Mouse (Mus musculus) kidney, adult 2 months (tissue): Measurements from ENCODE around the gene Mrpl34. TPM values are rescaled to one million over a fixed set of nuclear protein-coding genes. Genes with fewer than 3 reads are reported as not detected.

Experiments used
- DNase-seq: peaks from one replicate; pipeline ENCODE4 v3.0.0; 2021
- H3K27ac ChIP-seq: fragments of 200-500 bp; 2 replicates; pipeline ENCODE4 v1.5.1; 2012; ENCODE audit warnings: low read depth, low read length, control low read depth, inconsistent platforms; ENCODE audit not compliant: insufficient read depth
- H3K27me3 ChIP-seq: fragments of 200-500 bp; replicated peaks from 2 replicates; pipeline ENCODE4 v1.6.1; 2012; ENCODE audit warnings: mild to moderate bottlenecking, moderate library complexity, low read length, inconsistent platforms; ENCODE audit not compliant: control insufficient read depth, insufficient read depth
- H3K36me3 ChIP-seq: fragments of 200-500 bp; 2 replicates; pipeline ENCODE4 v1.6.1; 2012; ENCODE audit warnings: mild to moderate bottlenecking, moderate library complexity, low read length, inconsistent platforms; ENCODE audit not compliant: control insufficient read depth, insufficient read depth
- H3K4me1 ChIP-seq: fragments of 200-500 bp; 2 replicates; pipeline ENCODE4 v1.6.1; 2011; ENCODE audit warnings: low read length; ENCODE audit not compliant: control insufficient read depth, insufficient read depth
- H3K4me3 ChIP-seq: fragments of 200-500 bp; 2 replicates; pipeline ENCODE4 v1.5.1; 2011; ENCODE audit warnings: mild to moderate bottlenecking, low read depth, low read length, control low read depth; ENCODE audit not compliant: insufficient read depth
- CTCF ChIP-seq: fragments of 200-500 bp; conservative IDR thresholded peaks from 2 replicates; pipeline ENCODE4 v1.5.1; 2011; ENCODE audit warnings: low read depth, mild to moderate bottlenecking, control low read depth, low read length, moderate library complexity, mixed read lengths; ENCODE audit not compliant: insufficient read depth, insufficient read length
- POLR2A ChIP-seq: fragments of 200-500 bp; IDR thresholded peaks from one replicate; pipeline ENCODE4 v1.6.1; 2011; ENCODE audit warnings: low read depth, low read length, control low read depth
- WGBS: fragments of 180-500 bp; shearing (Covaris S2); methylation state at CpG from one replicate; pipeline ENCODE4 v1.1.7; 2018; 5-methylcytosine and 5-hydroxymethylcytosine counted together
- polyA plus RNA-seq: library from polyadenylated mRNA; depleted of rRNA; stranded (reverse); fragments of >200 nt; gene quantifications from 2 replicates; pipeline ENCODE4 v1.2.3, GENCODE M21; 2012

Gene Mrpl34
- polyA plus RNA-seq, 1 experiment: 168 TPM

GRCm38 (mm10) chr8:71462191-71462590 is 2.6 kb upstream of the Mrpl34 start:
- H3K4me3 ChIP-seq: no peak overlapping the region
- H3K4me1 ChIP-seq: peaks cover 14% of the 10 kb centered on the region; the same call in 1 of the 2 replicates
- 77% methylated on average over 4 of the region's 4 CpGs for WGBS
- H3K36me3 ChIP-seq: no peaks in the 10 kb centered on the region
- H3K27me3 ChIP-seq: no peaks in the 10 kb centered on the region
- no peak for DNase-seq
- no peak for TF ChIP-seq CTCF
- no peak for TF ChIP-seq POLR2A
- H3K27ac ChIP-seq: no peak overlapping the region

DNA sequence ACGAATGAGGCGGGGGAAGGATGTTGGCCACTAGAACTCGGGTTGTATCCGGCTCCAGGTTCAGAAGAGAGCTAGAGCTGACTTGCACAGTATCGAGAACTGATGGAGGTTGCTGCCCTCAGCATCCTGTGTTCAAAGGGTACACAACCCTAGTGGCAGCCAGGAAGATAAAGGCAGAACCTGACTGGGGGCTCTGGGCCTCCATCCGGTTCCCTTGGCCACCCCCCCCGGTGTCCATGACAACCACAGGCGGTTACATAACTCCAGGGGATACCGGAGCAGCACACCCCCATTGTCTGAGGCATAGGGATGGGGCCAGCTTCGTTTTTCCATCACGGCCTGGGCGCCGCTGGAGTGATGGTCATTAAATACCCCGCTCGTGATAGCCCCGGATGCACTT is 2.0 kb upstream of the Mrpl34 start:
- no peak for TF ChIP-seq CTCF
- TF ChIP-seq POLR2A: no peak
- no peak overlapping the region for H3K27ac ChIP-seq

DNA sequence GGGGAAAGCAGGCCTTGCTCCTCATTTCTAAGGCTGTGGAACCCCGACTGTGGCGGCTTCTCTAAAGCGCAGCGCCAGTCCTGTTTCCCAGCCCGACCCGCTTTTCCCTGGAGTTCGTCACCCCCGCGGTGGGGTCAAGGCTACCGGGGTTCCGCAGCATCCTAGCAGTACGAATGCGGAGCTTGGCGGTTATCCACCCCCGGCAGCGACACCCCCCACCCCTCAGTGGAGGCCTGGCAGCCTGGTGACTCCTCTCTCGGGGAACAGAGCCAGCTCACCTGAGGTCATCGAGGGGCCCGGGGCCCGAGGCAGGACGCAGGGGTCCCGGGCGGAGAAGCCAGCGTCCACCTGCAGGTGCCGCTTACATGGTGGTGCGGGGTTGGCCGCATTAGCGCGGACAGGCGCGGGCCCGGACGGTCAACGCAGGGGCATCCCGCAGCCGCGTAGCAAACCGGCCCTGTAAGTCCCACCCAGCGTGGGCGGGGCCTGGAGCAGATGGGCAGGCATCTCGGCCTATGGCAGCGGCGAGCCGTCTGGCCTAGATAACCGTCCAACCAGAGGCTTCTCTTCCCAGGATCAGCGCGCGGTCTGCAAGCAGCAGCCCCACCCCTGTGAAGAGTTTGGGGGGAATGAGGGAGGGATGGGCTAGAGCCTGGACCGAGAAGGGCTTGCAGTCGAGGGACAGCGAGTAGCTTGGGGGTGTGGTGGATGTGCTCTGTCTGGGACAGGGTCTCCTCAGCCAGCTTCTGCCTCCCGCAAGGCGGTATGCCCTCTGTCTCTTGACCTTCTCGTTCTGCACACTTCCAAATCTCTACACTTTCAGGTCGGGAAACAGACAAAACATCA is 1.3 kb upstream of the Mrpl34 start, which contains the start of gene Abhd8:
Gene Abhd8, minus strand, starts transcription at position 468 of the 846 bp plus-strand sequence.
- H3K4me3 ChIP-seq: peak within 1 kb of the TSS; percentile 60
- peaks cover 14% of the 10 kb centered on the region; the same call in 1 of the 2 replicates for H3K4me1 ChIP-seq
- no peaks in the 10 kb centered on the region for H3K36me3 ChIP-seq
- peak within 1 kb of the TSS; percentile 20; the same call in 1 of the 2 replicates for H3K27ac ChIP-seq
- under 1% methylated on average over 55 of the region's 55 CpGs for WGBS
- peak; percentile 99 for DNase-seq
- TF ChIP-seq POLR2A (no peak), CTCF (no peak)
- H3K27me3 ChIP-seq: no peaks in the 10 kb centered on the region

More for the DNA sequence above, 2.0 kb upstream of the Mrpl34 start:
- Histone ChIP-seq H3K4me3 (peak overlapping the region; percentile 60), H3K27me3 (no peaks in the 10 kb centered on the region), H3K4me1 (peaks cover 14% of the 10 kb centered on the region; the same call in 1 of the 2 replicates), H3K36me3 (no peaks in the 10 kb centered on the region)
- 11% methylated on average over 16 of the region's 16 CpGs for WGBS
- DNase-seq: peak; percentile 48

GRCm38 (mm10) chr8:71465733-71466132 is 974 bp downstream of the Mrpl34 start:
- no peaks in the 10 kb centered on the region for H3K27me3 ChIP-seq
- H3K27ac ChIP-seq: no peak overlapping the region
- no peaks in the 10 kb centered on the region for H3K36me3 ChIP-seq
- H3K4me3 ChIP-seq: no peak overlapping the region
- peaks cover 17% of the 10 kb centered on the region; the same call in 1 of the 2 replicates for H3K4me1 ChIP-seq
- 56% methylated on average over 8 of the region's 8 CpGs for WGBS
- TF ChIP-seq POLR2A (no peak), CTCF (no peak)
- no peak for DNase-seq

GRCm38 (mm10) chr8:71466198-71466597 is 1.4 kb downstream of the Mrpl34 start:
- no peak for DNase-seq
- Histone ChIP-seq H3K27ac (no peak overlapping the region), H3K4me3 (no peak overlapping the region), H3K27me3 (no peaks in the 10 kb centered on the region), H3K36me3 (no peaks in the 10 kb centered on the region), H3K4me1 (peaks cover 17% of the 10 kb centered on the region; the same call in 1 of the 2 replicates)
- no peak for TF ChIP-seq POLR2A
- TF ChIP-seq CTCF: no peak
- WGBS: 95% methylated on average over 5 of the region's 5 CpGs

- Histone ChIP-seq H3K27me3 (no peaks in the 10 kb centered on the region), H3K36me3 (no peaks in the 10 kb centered on the region), H3K4me1 (peaks cover 17% of the 10 kb centered on the region; the same call in 1 of the 2 replicates), H3K4me3 (no peak overlapping the region), H3K27ac (no peak overlapping the region)
- TF ChIP-seq CTCF: no peak
- no peak for TF ChIP-seq POLR2A
- DNase-seq: no peak
- 93% methylated on average over 2 of the region's 2 CpGs for WGBS
Observed at GRCm38 (mm10) chr8:71467201-71467600, 2.4 kb downstream of the Mrpl34 start.

GRCm38 (mm10) chr8:71468001-71468400 is 3.2 kb downstream of the Mrpl34 start:
- no peak for TF ChIP-seq CTCF
- no peak for TF ChIP-seq POLR2A
- Histone ChIP-seq H3K36me3 (no peaks in the 10 kb centered on the region), H3K4me1 (peaks cover 14% of the 10 kb centered on the region; the same call in 1 of the 2 replicates), H3K4me3 (no peak overlapping the region), H3K27ac (no peak overlapping the region), H3K27me3 (no peaks in the 10 kb centered on the region)
- DNase-seq: no peak
- WGBS: 97% methylated on average over 1 of the region's 1 CpGs

DNA sequence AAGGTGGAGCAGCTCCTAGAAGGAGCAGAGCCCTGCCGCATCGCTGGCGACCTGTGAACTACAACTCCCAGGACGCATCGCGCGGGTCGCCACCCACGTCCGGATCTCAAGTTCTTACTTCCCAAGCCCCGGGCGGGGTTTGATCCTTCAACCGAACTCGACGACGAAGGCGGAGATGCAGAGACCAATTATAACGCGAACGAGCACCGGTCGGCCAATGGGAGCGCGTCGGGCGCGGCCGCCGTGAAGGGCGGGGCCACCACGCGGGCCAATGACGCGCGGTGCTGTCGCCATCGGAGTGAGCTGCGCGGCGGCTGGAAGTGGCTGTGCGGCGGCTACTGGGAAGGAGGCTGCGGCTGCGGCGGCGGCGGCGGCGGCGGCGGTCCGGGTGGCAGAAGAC is 4.2 kb downstream of the Mrpl34 start, which contains the start of gene Dda1:
Gene Dda1, plus strand, starts transcription at position 284 of the 400 bp plus-strand sequence.
- H3K27me3 ChIP-seq: no peaks in the 10 kb centered on the region
- peaks cover 10% of the 10 kb centered on the region; the same call in 1 of the 2 replicates for H3K4me1 ChIP-seq
- under 1% methylated on average over 47 of the region's 52 CpGs for WGBS
- H3K27ac ChIP-seq: no peak within 1 kb of the TSS
- DNase-seq: peak; percentile 99
- TF ChIP-seq POLR2A (peak; percentile 34), CTCF (no peak)
- H3K4me3 ChIP-seq: peak within 1 kb of the TSS; percentile 71
- H3K36me3 ChIP-seq: no peaks in the 10 kb centered on the region
